Mouse (Mus musculus) stomach, embryonic 15.5 days (tissue): ENCODE measurements around the gene Fgf9. TPM values are rescaled to one million over a fixed set of nuclear protein-coding genes. Genes with fewer than 3 reads are reported as not detected.

Source experiments
- ATAC-seq: fragments of 200-750 bp; cut with Nextera tagmentation; 2 replicates; pipeline ENCODE4 v1.8.0; 2017; ENCODE audit warnings: low read depth, moderate number of reproducible peaks, moderate TSS enrichment; ENCODE audit not compliant: insufficient read depth, low FRiP score
- H3K27ac ChIP-seq: fragments of 300-500 bp; sonication (generic); 2 replicates; pipeline ENCODE4 v1.5.1; 2015; ENCODE audit warnings: mild to moderate bottlenecking, inconsistent platforms
- H3K27me3 ChIP-seq: fragments of 300-500 bp; sonication (generic); replicated peaks from 2 replicates; pipeline ENCODE4 v1.6.1; 2015; ENCODE audit warnings: inconsistent platforms
- H3K36me3 ChIP-seq: fragments of 300-500 bp; sonication (generic); 2 replicates; pipeline ENCODE4 v1.6.1; 2015; ENCODE audit warnings: inconsistent platforms
- H3K4me1 ChIP-seq: fragments of 300-500 bp; sonication (generic); 2 replicates; pipeline ENCODE4 v1.6.1; 2015; ENCODE audit warnings: inconsistent platforms
- H3K4me2 ChIP-seq: fragments of 300-500 bp; sonication (generic); 2 replicates; pipeline ENCODE4 v1.6.1; 2015; ENCODE audit warnings: mild to moderate bottlenecking, inconsistent platforms
- H3K4me3 ChIP-seq: fragments of 300-500 bp; sonication (generic); replicated peaks from 2 replicates; pipeline ENCODE4 v1.5.1; 2015; ENCODE audit warnings: inconsistent platforms
- H3K9ac ChIP-seq: fragments of 300-500 bp; sonication (generic); 2 replicates; pipeline ENCODE4 v1.6.1; 2015; ENCODE audit warnings: inconsistent platforms
- H3K9me3 ChIP-seq: fragments of 300-500 bp; sonication (generic); 2 replicates; pipeline ENCODE4 v1.6.1; 2016; ENCODE audit warnings: inconsistent platforms
- WGBS: fragments of 180-500 bp; shearing (Covaris S2); methylation state at CpG from one replicate; pipeline ENCODE4 v1.1.7; 2015; 5-methylcytosine and 5-hydroxymethylcytosine counted together
- polyA plus RNA-seq: library from polyadenylated mRNA; unstranded; fragments of >200 nt; fragmentation: Nextera tagmentation; extraction: Ambion mirVana; gene quantifications from 2 replicates; pipeline ENCODE4 v1.2.1, GENCODE M21; 2015

The Fgf9 gene
- polyA plus RNA-seq, 1 experiment from 2014 or later = 12.6 TPM

GRCm38 (mm10) chr14:58101298-58101697 is 31.0 kb downstream of the Fgf9 start:
- Histone ChIP-seq H3K36me3 (no peaks in the 10 kb centered on the region), H3K9ac (no peak overlapping the region), H3K4me1 (no peaks in the 10 kb centered on the region), H3K4me2 (no peak overlapping the region), H3K9me3 (no peaks in the 10 kb centered on the region), H3K27ac (no peak overlapping the region), H3K27me3 (no peaks in the 10 kb centered on the region), H3K4me3 (no peak overlapping the region)
- 30% methylated on average over 6 of the region's 6 CpGs for WGBS
- no peak for ATAC-seq

GRCm38 (mm10) chr14:58104266-58104665 is 33.9 kb downstream of the Fgf9 start:
- 52% methylated on average over 8 of the region's 8 CpGs for WGBS

GRCm38 (mm10) chr14:58105596-58105995 is 35.2 kb downstream of the Fgf9 start:
- Histone ChIP-seq H3K9me3 (no peaks in the 10 kb centered on the region), H3K36me3 (no peaks in the 10 kb centered on the region), H3K4me2 (no peak overlapping the region), H3K4me1 (no peaks in the 10 kb centered on the region), H3K9ac (no peak overlapping the region), H3K27me3 (no peaks in the 10 kb centered on the region), H3K27ac (no peak overlapping the region), H3K4me3 (no peak overlapping the region)
- no peak for ATAC-seq
- WGBS = 77% methylated on average over 5 of the region's 5 CpGs

More at GRCm38 (mm10) chr14:58104266-58104665, 33.9 kb downstream of the Fgf9 start:
- H3K4me1 ChIP-seq = no peaks in the 10 kb centered on the region
- no peak overlapping the region for H3K27ac ChIP-seq
- H3K4me2 ChIP-seq = no peak overlapping the region
- H3K36me3 ChIP-seq = no peaks in the 10 kb centered on the region
- H3K9ac ChIP-seq = no peak overlapping the region
- no peak overlapping the region for H3K4me3 ChIP-seq
- ATAC-seq = no peak
- no peaks in the 10 kb centered on the region for H3K27me3 ChIP-seq
- H3K9me3 ChIP-seq = no peaks in the 10 kb centered on the region

GRCm38 (mm10) chr14:58109601-58110000 is 39.3 kb downstream of the Fgf9 start:
- H3K36me3 ChIP-seq = no peaks in the 10 kb centered on the region
- no peaks in the 10 kb centered on the region for H3K9me3 ChIP-seq
- no peak overlapping the region for H3K9ac ChIP-seq
- H3K4me2 ChIP-seq = no peak overlapping the region
- WGBS = 84% methylated on average over 9 of the region's 9 CpGs
- no peaks in the 10 kb centered on the region for H3K27me3 ChIP-seq
- ATAC-seq = no peak
- no peak overlapping the region for H3K27ac ChIP-seq
- H3K4me3 ChIP-seq = no peak overlapping the region
- H3K4me1 ChIP-seq = no peaks in the 10 kb centered on the region

GRCm38 (mm10) chr14:58111562-58111961 is 41.2 kb downstream of the Fgf9 start:
- H3K4me2 ChIP-seq = no peak overlapping the region
- no peak overlapping the region for H3K27ac ChIP-seq
- H3K9ac ChIP-seq = no peak overlapping the region
- WGBS = 86% methylated on average over 10 of the region's 10 CpGs
- no peak overlapping the region for H3K4me3 ChIP-seq
- H3K9me3 ChIP-seq = no peaks in the 10 kb centered on the region
- no peaks in the 10 kb centered on the region for H3K36me3 ChIP-seq
- no peaks in the 10 kb centered on the region for H3K27me3 ChIP-seq
- no peaks in the 10 kb centered on the region for H3K4me1 ChIP-seq
- no peak for ATAC-seq

- Histone ChIP-seq H3K9me3 (no peaks in the 10 kb centered on the region), H3K27ac (no peak overlapping the region), H3K4me1 (no peaks in the 10 kb centered on the region), H3K36me3 (no peaks in the 10 kb centered on the region), H3K4me2 (no peak overlapping the region), H3K9ac (no peak overlapping the region), H3K27me3 (no peaks in the 10 kb centered on the region), H3K4me3 (no peak overlapping the region)
- 63% methylated on average over 3 of the region's 3 CpGs for WGBS
- no peak for ATAC-seq
Observed at GRCm38 (mm10) chr14:58112341-58112740, 42.0 kb downstream of the Fgf9 start.

GRCm38 (mm10) chr14:58113180-58113579 is 42.8 kb downstream of the Fgf9 start:
- ATAC-seq = no peak
- WGBS = 31% methylated on average over 6 of the region's 6 CpGs
- no peaks in the 10 kb centered on the region for H3K9me3 ChIP-seq
- no peaks in the 10 kb centered on the region for H3K27me3 ChIP-seq
- no peak overlapping the region for H3K27ac ChIP-seq
- H3K4me3 ChIP-seq = no peak overlapping the region
- no peak overlapping the region for H3K9ac ChIP-seq
- H3K4me1 ChIP-seq = no peaks in the 10 kb centered on the region
- H3K4me2 ChIP-seq = no peak overlapping the region
- H3K36me3 ChIP-seq = no peaks in the 10 kb centered on the region

GRCm38 (mm10) chr14:58114146-58114545 is 43.8 kb downstream of the Fgf9 start:
- no peak for ATAC-seq
- Histone ChIP-seq H3K27me3 (no peaks in the 10 kb centered on the region), H3K27ac (no peak overlapping the region), H3K36me3 (no peaks in the 10 kb centered on the region), H3K4me1 (no peaks in the 10 kb centered on the region), H3K4me3 (no peak overlapping the region), H3K9me3 (no peaks in the 10 kb centered on the region), H3K9ac (no peak overlapping the region), H3K4me2 (no peak overlapping the region)
- 78% methylated on average over 2 of the region's 2 CpGs for WGBS

GRCm38 (mm10) chr14:58124625-58125024 is 54.3 kb downstream of the Fgf9 start:
- ATAC-seq = no peak
- Histone ChIP-seq H3K9me3 (no peaks in the 10 kb centered on the region), H3K36me3 (no peaks in the 10 kb centered on the region), H3K4me1 (no peaks in the 10 kb centered on the region), H3K4me3 (no peak overlapping the region), H3K4me2 (no peak overlapping the region), H3K27ac (no peak overlapping the region), H3K9ac (no peak overlapping the region), H3K27me3 (no peaks in the 10 kb centered on the region)

- Histone ChIP-seq H3K4me3 (no peak overlapping the region), H3K27me3 (no peaks in the 10 kb centered on the region), H3K36me3 (no peaks in the 10 kb centered on the region), H3K27ac (no peak overlapping the region), H3K9me3 (no peaks in the 10 kb centered on the region), H3K4me2 (no peak overlapping the region), H3K4me1 (no peaks in the 10 kb centered on the region), H3K9ac (no peak overlapping the region)
- WGBS = 86% methylated on average over 10 of the region's 10 CpGs
- no peak for ATAC-seq
Observed at GRCm38 (mm10) chr14:58126508-58126907, 56.2 kb downstream of the Fgf9 start.

- no peak for ATAC-seq
- WGBS = 75% methylated on average over 1 of the region's 1 CpGs
- H3K9me3 ChIP-seq = no peaks in the 10 kb centered on the region
Observed at GRCm38 (mm10) chr14:58139506-58140055, 69.2 kb downstream of the Fgf9 start.

GRCm38 (mm10) chr14:58149637-58150470 is 79.5 kb downstream of the Fgf9 start:
- ATAC-seq = no peak
- Histone ChIP-seq H3K9ac (no peak overlapping the region), H3K9me3 (no peaks in the 10 kb centered on the region), H3K4me2 (no peak overlapping the region), H3K27ac (no peak overlapping the region), H3K4me3 (no peak overlapping the region), H3K4me1 (peaks cover 6% of the 10 kb centered on the region; the same call in 1 of the 2 replicates), H3K36me3 (no peaks in the 10 kb centered on the region), H3K27me3 (no peaks in the 10 kb centered on the region)
- 73% methylated on average over 23 of the region's 23 CpGs for WGBS

More at GRCm38 (mm10) chr14:58139506-58140055, 69.2 kb downstream of the Fgf9 start:
- Histone ChIP-seq H3K4me1 (no peaks in the 10 kb centered on the region), H3K9ac (no peak overlapping the region), H3K4me2 (no peak overlapping the region), H3K27ac (no peak overlapping the region), H3K4me3 (no peak overlapping the region), H3K36me3 (no peaks in the 10 kb centered on the region), H3K27me3 (no peaks in the 10 kb centered on the region)
